Mouse (Mus musculus): ENCODE measurements at regions not wholly inside any gene's neighbourhood (a gene's known extent, or its start where the extent isn't known, plus 50 kb on each side); places are given as distances from the start of the nearest gene placed in this dataset.
"Not testable (repeated sequence)": the region's sequence is repeated elsewhere in the genome, so short reads cannot be mapped to it uniquely, and the experiment has no call there.

DNA sequence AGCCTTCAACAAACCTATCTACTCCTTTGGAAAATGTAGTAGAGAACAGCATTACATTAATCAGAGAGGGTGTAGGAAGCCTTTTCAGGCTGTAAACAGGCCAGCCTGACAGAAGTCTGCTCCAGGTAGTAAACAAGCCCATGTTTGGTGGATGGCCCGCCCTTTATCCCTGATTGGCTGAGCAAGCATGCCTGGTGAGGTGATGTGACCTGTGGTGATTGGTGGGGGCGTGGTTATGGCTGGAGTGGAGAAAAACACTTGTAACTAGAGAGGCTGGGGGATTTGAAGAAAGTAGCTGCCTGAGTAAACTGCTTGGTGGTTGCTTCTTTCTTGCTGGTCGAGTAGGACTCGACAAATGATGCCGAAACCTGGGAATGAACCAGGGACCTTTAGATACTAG, 621.3 kb upstream of the Dsel start:
- not testable (repeated sequence) for DNase-seq (ENCODE audit: low spot score)

DNA sequence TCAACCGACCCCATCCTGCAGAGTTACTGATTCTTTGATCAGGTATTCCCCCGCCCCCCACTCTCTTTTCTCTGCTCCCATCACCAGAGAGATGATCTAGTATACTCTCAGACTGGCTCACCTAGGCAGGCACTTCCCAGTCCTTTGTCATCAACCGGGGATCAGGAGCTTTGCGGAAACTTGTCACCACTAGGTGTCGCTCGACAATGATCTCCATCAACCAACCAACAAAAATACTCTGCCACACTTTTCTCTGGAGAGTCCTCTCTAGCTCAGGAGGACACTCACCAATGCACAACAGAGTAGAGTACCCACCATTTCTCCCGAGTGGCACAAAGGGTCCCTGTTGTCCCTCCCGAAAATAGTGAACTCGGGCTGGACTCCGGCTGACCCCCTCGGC, 591.3 kb upstream of the Dsel start:
- DNase-seq (ENCODE audit: low spot score) = no peak

DNA sequence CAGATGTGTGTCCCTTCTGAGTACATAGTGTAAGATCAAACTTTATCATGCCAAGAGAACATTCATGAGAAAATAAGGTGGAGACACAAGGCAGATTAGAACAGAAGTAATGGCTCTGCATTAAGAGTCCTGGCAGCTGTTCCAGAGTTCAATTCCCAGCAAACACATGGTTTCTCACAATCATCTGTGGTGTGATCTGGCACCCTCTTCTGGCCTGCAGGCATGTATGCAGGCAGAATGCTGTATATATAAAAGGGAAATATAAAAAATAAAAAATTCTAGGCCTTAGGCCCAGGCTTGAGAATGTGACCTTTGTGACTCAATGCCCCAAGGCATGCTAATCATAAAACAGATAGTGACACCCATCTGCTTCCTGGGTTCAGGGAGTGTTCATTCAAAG, 587.7 kb upstream of the Dsel start:
- no peak for DNase-seq (ENCODE audit: low spot score)

DNA sequence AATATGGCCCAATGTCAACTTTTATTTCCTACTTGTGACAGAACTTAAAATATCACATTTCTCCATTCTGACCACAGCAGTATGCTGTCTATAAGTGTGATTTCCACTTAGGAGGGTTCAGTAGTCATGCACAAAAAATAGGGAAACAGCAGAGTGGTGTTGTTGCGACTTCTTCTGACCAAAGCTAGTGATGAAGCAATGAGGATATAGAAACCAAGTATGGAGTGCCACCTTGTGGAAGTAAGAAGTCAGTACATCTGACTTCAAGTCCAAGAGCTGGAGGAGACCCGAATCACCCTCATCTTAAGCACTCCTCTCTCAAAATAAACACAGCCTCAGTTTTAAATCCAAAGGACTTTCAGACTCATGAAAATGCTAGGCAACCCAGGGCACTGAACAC, 586.9 kb upstream of the Dsel start:
- no peak for DNase-seq (ENCODE audit: low spot score)

DNA sequence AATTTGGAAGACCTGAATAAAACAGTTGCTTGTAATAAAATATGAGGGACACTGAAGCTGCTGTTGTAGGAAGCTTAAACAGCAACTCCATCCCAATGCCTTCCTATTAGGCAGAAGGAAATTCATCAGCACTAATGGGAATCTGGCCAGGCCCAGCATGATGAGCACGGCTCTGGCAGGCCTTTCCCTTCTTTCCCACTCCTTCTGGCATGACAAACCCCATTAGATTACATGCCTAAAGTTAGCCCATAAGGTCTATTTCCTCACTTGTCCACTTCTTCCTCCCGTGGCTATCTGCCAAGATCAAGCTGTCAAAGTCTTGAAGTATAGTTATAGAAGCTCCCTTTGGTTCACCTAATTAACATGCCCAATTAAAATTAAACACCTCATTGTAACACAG, 574.4 kb upstream of the Dsel start:
- DNase-seq (ENCODE audit: low spot score) = no peak

DNA sequence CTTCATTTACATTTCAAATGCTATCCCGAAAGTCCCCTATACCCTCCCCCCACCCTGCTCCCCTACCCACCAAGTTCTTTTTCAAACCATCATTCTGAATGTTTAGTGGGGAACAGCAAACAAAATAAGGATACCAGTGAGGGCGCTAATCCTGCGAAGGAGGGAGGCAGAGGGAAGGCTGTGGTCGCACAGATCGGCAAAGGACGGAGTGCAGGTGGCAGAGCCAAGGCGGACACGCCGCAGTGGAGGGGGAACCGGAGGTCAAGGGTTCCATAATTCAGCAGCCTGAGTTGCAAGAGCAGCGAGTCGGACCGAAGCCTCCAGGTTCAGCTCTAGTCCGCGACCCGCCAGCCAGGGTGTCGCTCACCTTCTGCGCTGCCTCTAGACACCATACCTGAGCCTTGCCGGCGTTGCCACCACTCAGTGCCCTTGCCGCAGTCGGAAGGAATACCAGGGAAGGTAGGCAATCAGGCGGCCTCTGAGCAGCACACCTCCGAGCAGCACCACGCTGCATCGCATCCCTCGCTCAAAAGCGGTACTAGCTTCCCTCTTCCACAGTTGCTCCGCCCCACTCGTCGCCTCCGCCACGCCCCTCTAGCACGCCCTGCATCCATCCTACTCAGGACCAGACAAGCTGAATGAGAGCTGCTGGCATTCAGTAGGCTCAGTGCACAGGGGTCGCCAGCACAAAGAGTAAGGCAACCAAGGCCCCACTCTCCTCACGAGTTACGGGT, 551.8 kb upstream of the Dsel start:
- DNase-seq (ENCODE audit: low spot score) = no peak

DNA sequence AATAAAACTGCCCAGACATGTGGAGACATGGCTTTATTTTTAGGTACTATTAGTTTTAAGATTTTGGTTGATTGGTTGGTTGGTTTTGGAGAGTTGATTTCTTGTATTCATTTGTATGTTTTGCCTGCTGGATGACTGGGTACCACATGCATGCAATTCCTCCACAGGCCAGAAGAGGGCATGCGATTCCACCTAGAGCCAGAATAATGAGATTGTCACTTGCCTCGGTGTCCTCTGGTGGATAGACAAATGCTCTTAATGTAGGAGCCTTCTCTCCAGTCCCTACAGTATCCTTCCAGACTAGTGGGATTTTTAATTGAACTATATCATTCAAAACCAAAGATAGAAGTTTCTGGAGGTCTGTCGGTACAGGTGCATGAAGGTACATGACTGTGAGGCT, 524.1 kb upstream of the Dsel start:
- peak; percentile 2 for DNase-seq (ENCODE audit: low spot score)

DNA sequence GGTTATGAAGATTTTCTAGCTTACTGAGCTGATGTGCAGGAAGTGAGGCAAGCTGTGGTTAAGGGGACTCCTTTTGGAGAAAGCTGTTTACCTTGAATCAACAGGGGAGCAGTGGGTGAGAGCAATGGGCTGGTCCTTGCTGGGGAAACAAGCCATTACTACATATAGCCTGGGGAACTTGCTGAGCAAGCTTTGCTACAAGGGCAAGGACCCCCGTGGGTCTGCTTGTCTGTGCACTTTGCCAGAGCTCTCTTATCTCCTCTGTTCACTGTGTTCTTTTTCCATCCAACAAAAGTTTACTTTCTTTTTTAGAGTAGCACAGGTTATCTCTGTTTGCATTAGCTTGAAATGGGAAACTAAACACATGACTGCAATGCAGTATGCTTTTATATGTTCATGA, 519.3 kb upstream of the Dsel start:
- DNase-seq (ENCODE audit: low spot score) = no peak

DNA sequence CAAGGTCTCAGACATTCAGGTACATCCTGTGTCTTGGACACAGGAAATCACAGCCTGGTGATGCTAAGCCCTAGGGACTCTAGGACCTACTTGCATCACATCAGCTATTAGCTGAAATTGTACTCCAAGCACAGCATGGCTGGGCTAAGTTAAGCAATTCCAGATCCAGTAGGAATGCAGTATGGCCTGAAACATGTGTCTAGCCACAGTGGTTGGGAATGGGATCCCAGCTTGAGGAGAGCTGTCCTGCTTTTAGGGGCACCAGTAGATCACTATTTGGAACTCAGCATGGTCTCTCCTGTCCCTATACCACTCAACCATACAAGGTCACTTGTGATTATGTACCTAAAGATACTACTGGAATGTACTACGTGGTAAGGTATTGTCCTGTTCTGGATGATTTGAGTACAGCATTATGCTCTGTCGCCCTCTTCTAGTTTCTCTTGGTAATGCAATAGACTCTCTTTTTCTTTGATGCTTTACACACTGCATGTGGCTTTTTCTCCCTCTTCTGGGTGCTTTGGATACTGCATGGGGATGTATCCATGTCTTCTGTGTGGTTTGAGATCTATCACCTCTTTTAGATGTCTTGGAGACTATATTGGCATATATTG, 515.0 kb upstream of the Dsel start:
- DNase-seq (ENCODE audit: low spot score) = no peak

DNA sequence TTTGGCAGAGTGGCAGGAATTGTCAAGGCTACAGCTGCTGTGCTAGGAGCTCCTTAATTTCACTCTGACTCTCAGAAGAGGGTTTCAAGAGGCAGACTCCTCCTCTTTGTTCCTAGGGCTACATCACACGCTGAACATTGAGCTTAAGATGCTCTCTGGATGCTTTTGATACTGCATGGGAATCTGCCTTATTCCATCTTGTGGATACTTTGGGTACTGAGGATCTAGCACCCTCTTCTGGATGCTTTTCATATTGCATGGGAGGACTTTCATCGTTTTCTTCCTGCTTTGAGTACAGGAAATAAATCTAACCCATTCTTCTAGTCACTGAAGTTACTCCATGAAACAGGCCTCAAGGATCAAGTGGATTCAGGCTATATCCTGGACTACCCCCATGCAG, 513.9 kb upstream of the Dsel start:
- DNase-seq (ENCODE audit: low spot score) = peak; percentile 2

DNA sequence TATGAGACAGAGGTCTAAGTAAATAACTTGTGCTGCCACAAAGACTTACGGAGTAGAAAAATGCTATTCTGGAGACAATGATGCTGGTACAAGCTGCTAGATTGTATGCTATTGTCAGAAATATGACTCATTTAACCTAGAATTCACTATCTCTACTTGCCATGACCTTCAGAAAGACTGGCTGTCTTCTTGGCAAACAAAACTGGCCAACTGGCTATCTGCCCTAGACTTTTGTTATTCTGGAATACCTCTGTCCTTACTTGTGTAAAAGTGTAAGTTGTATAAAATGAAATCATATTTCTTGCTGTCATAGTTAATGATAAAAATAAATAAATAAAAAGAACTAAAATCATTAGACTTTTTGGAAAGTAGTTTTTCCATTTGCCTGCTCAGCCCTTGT, 491.1 kb upstream of the Dsel start:
- DNase-seq (ENCODE audit: low spot score) = no peak
